Mouse (Mus musculus) midbrain, embryonic 10.5 days (tissue): Measurements from ENCODE around the gene Hectd4. TPM values are rescaled to one million over a fixed set of nuclear protein-coding genes. Genes with fewer than 3 reads are reported as not detected.

ENCODE experiments used
- DNase-seq: peaks from one replicate; pipeline ENCODE4 v3.0.0-alpha.2; 2017; ENCODE audit warnings: low spot score
- H3K27ac ChIP-seq: fragments of 300-500 bp; sonication (generic); replicated peaks from 2 replicates; pipeline ENCODE4 v1.5.1; 2016; ENCODE audit warnings: mild to moderate bottlenecking
- H3K27me3 ChIP-seq: fragments of 300-500 bp; sonication (generic); 2 replicates; pipeline ENCODE4 v1.6.1; 2016; ENCODE audit warnings: low read depth, mild to moderate bottlenecking; ENCODE audit not compliant: poor library complexity, severe bottlenecking
- H3K36me3 ChIP-seq: fragments of 300-500 bp; sonication (generic); 2 replicates; pipeline ENCODE4 v1.6.1; 2016; ENCODE audit warnings: mild to moderate bottlenecking, moderate library complexity
- H3K4me1 ChIP-seq: fragments of 300-500 bp; sonication (generic); 2 replicates; pipeline ENCODE4 v1.6.1; 2016
- H3K4me3 ChIP-seq: fragments of 300-500 bp; sonication (generic); 2 replicates; pipeline ENCODE4 v1.5.1; 2016; ENCODE audit warnings: mild to moderate bottlenecking, moderate library complexity
- H3K9me3 ChIP-seq: fragments of 300-500 bp; sonication (generic); replicated peaks from 2 replicates; pipeline ENCODE4 v1.6.1; 2016; ENCODE audit warnings: mild to moderate bottlenecking
- WGBS: fragments of 180-500 bp; shearing (Covaris S2); methylation state at CpG from one replicate; pipeline ENCODE4 v1.1.7; 2016; 5-methylcytosine and 5-hydroxymethylcytosine counted together
- polyA plus RNA-seq: library from polyadenylated mRNA; unstranded; fragments of >200 nt; fragmentation: Nextera tagmentation; extraction: Ambion mirVana; gene quantifications from 2 replicates; pipeline ENCODE4 v1.2.1, GENCODE M21; 2016

Hectd4 gene
- polyA plus RNA-seq, 1 experiment from 2014 or later: 3.9 TPM

- H3K4me1 ChIP-seq: no peaks in the 10 kb centered on the region
- WGBS: 99% methylated on average over 4 of the region's 4 CpGs
- H3K4me3 ChIP-seq: no peak overlapping the region
- no peak overlapping the region for H3K27ac ChIP-seq
- H3K27me3 ChIP-seq: no peaks in the 10 kb centered on the region
- no peaks in the 10 kb centered on the region for H3K9me3 ChIP-seq
- H3K36me3 ChIP-seq: peaks cover 74% of the 10 kb centered on the region
- no peak for DNase-seq
Observed at GRCm38 (mm10) chr5:121280456-121280855, 60.4 kb downstream of the Hectd4 start.

GRCm38 (mm10) chr5:121283051-121283450, 63.0 kb downstream of the Hectd4 start:
- H3K4me3 ChIP-seq: no peak overlapping the region
- H3K27ac ChIP-seq: no peak overlapping the region
- WGBS: 92% methylated on average over 9 of the region's 9 CpGs
- no peaks in the 10 kb centered on the region for H3K4me1 ChIP-seq
- H3K27me3 ChIP-seq: no peaks in the 10 kb centered on the region
- DNase-seq: no peak
- H3K9me3 ChIP-seq: no peaks in the 10 kb centered on the region
- H3K36me3 ChIP-seq: peaks cover 87% of the 10 kb centered on the region

DNA sequence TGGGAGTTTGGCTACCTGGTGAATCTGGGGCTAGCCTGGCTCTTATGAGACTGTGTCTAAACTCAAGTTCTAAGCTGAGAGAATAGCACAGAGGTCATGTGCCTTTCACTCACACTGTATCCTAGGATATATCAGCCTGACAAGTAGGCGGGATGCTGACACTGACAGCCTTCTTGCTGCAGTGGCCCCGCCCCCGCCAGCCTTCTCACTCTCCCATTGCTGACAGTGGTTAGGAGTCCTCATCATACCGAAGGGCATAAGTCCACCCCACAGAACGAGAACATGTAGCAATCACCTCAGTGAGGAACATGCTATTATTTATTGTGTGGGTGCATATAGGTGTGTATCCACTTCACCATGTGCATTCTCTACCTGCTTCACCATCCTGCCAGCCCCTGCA, 64.8 kb downstream of the Hectd4 start:
- Histone ChIP-seq H3K9me3 (no peaks in the 10 kb centered on the region), H3K36me3 (peaks cover 85% of the 10 kb centered on the region), H3K4me1 (no peaks in the 10 kb centered on the region), H3K27me3 (no peaks in the 10 kb centered on the region), H3K4me3 (no peak overlapping the region), H3K27ac (no peak overlapping the region)
- no peak for DNase-seq
- 87% methylated on average over 5 of the region's 5 CpGs for WGBS

DNA sequence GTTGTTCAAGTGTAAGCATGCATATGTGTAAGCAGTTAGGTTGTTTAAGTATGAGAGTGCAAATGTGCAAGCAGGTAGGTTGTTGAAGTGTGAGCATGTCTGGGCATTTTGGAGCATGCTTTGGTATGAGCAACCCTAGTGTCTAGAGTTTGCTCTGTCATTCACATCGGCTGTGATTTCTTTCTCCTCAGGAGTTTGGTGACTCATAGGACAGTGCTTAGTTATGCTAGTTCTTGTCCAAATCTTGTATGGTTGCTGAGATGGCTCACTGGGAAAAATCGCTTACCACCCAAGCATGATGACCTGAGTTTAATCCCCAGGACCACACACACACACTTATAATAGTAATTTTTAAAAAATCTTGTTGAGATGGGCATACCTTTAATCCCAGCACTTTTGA, 67.2 kb downstream of the Hectd4 start:
- WGBS: 94% methylated on average over 2 of the region's 2 CpGs
- H3K27ac ChIP-seq: no peak overlapping the region
- H3K4me3 ChIP-seq: no peak overlapping the region
- no peak for DNase-seq
- H3K4me1 ChIP-seq: no peaks in the 10 kb centered on the region
- H3K9me3 ChIP-seq: no peaks in the 10 kb centered on the region
- peaks cover 85% of the 10 kb centered on the region for H3K36me3 ChIP-seq
- H3K27me3 ChIP-seq: no peaks in the 10 kb centered on the region

- 91% methylated on average over 3 of the region's 3 CpGs for WGBS
- H3K27me3 ChIP-seq: no peaks in the 10 kb centered on the region
- H3K27ac ChIP-seq: no peak overlapping the region
- no peak overlapping the region for H3K4me3 ChIP-seq
- H3K36me3 ChIP-seq: peaks cover 90% of the 10 kb centered on the region
- no peak for DNase-seq
- no peaks in the 10 kb centered on the region for H3K4me1 ChIP-seq
- H3K9me3 ChIP-seq: no peaks in the 10 kb centered on the region
Observed at GRCm38 (mm10) chr5:121290289-121290688, 70.3 kb downstream of the Hectd4 start.

DNA sequence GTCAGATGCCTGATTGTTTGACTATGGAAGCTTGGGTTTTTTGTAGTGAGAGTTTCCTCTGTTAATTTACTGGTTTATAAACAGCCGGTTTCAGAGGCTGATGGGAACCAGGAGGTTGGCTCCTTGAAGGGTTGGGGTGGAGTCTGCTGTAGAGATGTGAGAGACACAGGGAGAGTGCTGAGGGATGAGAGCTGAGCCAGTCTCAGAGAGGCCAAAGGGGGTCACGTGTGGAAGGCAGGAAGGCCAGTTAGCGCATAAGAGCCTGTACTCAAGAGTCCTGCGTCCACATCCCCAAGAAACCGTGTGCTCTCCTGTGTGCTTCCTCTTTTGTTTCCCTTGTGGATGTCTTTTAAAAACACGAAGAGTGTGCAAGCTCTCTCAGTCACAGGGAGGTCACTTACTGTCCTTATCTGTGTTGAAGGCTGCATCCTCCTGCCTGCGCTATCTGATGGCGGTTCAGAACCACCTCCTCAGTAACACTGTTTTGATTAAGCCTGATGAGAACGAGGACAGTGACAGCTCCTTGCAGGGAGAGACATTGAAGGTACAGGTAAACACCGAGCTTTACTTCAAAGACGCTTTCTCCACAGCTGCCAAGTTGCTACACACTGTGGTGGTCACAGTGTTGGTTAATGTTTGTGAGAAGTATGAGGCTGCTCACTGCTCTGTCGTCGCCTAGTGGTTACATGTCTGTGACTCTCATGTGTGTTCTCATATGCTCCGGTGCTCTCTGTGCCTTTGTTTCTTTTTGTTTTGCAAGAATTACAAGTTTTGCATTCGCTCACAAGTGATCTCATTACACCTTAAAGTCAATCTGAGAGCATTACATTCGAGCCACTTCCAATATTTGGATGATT, 72.5 kb downstream of the Hectd4 start:
- Histone ChIP-seq H3K27me3 (no peaks in the 10 kb centered on the region), H3K4me3 (no peak overlapping the region), H3K27ac (no peak overlapping the region), H3K4me1 (no peaks in the 10 kb centered on the region), H3K9me3 (no peaks in the 10 kb centered on the region), H3K36me3 (peaks cover 94% of the 10 kb centered on the region)
- DNase-seq: no peak
- WGBS: 88% methylated on average over 16 of the region's 16 CpGs

DNA sequence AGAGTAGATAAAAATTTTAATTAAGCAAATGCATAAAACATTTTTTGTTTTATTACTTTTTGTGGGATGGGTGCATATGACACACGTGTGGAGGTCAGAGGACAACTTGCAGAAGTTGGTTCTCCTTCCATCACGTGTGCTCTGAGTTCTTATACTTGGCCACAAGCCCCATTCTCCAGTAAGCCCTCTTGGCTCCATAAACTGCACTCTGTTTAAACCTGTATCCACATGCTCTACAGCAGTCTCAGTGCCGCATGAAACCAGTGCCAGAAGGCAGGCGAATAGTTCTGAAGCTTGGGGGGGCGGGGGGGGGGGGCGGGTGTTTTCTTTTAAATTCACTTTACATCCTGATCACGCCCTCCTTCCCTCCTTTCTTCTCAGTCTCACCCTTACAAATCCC, 85.0 kb downstream of the Hectd4 start:
- Histone ChIP-seq H3K27ac (no peak overlapping the region), H3K27me3 (no peaks in the 10 kb centered on the region), H3K4me3 (no peak overlapping the region), H3K4me1 (no peaks in the 10 kb centered on the region), H3K9me3 (no peaks in the 10 kb centered on the region), H3K36me3 (peaks cover 97% of the 10 kb centered on the region)
- WGBS: 91% methylated on average over 7 of the region's 7 CpGs
- no peak for DNase-seq

DNA sequence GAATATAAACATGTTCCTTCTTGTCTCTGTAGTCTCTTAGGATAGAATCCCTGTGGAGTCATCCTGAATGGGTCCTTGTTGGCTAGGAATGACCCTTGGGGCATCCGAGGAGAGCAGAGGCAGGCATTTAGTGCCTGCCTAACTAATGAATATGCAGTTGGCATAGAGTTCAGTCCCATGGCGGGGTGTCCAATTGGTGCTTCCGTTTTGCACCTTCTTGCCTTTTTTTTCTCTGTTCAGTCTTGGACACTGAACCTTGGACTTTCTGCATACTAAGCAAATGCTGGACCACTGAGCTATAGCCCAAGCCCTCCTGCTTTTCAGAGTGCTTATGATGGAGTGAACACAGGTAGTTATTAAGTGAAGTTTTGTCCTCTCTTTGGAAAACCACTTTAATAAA, 87.6 kb downstream of the Hectd4 start:
- no peak for DNase-seq
- Histone ChIP-seq H3K27ac (no peak overlapping the region), H3K4me3 (no peak overlapping the region), H3K27me3 (no peaks in the 10 kb centered on the region), H3K36me3 (peaks cover 97% of the 10 kb centered on the region), H3K9me3 (no peaks in the 10 kb centered on the region), H3K4me1 (no peaks in the 10 kb centered on the region)
- 86% methylated on average over 3 of the region's 3 CpGs for WGBS

- WGBS: 96% methylated on average over 8 of the region's 8 CpGs
- no peak overlapping the region for H3K27ac ChIP-seq
- H3K36me3 ChIP-seq: peaks cover 100% of the 10 kb centered on the region
- H3K4me1 ChIP-seq: no peaks in the 10 kb centered on the region
- no peak for DNase-seq
- H3K9me3 ChIP-seq: no peaks in the 10 kb centered on the region
- no peak overlapping the region for H3K4me3 ChIP-seq
- no peaks in the 10 kb centered on the region for H3K27me3 ChIP-seq
Observed at GRCm38 (mm10) chr5:121311576-121311975, 91.6 kb downstream of the Hectd4 start.

DNA sequence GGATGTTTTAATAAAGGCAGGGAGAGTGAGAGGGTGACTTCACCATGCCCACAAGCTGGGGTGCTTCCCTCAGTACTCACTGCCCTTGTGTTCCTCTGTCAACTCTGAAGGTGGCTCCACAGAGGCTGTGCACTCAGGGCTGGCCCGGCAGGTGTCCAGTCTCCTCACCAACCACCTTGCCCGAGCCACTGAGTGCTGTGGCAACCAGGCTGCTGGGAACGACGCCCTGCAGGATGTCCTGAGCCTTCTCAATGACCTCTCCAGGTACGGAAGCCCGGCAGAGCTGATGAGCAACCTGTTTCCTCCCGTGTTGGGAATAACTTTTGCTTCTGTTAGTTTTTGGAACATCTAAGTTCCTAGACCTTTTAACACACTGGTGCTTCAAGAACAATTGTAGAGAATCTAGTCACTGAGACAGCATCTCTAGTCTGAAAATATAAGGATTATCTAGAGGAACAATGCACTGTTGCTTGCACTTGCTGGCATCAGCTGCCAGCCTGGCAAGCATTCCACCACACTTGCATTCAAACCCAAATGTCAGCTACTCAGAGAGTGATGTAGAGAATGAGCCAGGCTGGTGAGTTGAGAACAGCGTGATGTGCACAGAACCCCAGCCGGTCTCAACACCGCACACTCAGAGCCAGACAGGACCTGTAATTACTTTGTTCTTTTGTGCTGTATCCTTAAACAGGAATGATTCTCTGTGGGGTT, 93.9 kb downstream of the Hectd4 start:
- 90% methylated on average over 10 of the region's 10 CpGs for whole genome bisulfite sequencing
- H3K4me1 ChIP-seq: no peaks in the 10 kb centered on the region
- H3K9me3 ChIP-seq: no peaks in the 10 kb centered on the region
- no peak for DNase-seq
- no peak overlapping the region for H3K4me3 ChIP-seq
- H3K27ac ChIP-seq: no peak overlapping the region
- H3K27me3 ChIP-seq: no peaks in the 10 kb centered on the region
- H3K36me3 ChIP-seq: peaks cover 100% of the 10 kb centered on the region

- 92% methylated on average over 14 of the region's 14 CpGs for WGBS
- H3K27me3 ChIP-seq: no peaks in the 10 kb centered on the region
- H3K4me1 ChIP-seq: 0 out of 2 replicates have a peak, but pooled peaks cover 2% of the 10 kb centered on the region
- H3K27ac ChIP-seq: no peak overlapping the region
- no peaks in the 10 kb centered on the region for H3K9me3 ChIP-seq
- H3K36me3 ChIP-seq: peaks cover 89% of the 10 kb centered on the region
- H3K4me3 ChIP-seq: no peak overlapping the region
- no peak for DNase-seq
Observed at GRCm38 (mm10) chr5:121326079-121326805, 106.2 kb downstream of the Hectd4 start.

- WGBS: 91% methylated on average over 11 of the region's 11 CpGs
- H3K27me3 ChIP-seq: no peaks in the 10 kb centered on the region
- H3K27ac ChIP-seq: peak overlapping the region; percentile 55
Observed at GRCm38 (mm10) chr5:121329333-121330058, 109.5 kb downstream of the Hectd4 start.

More at GRCm38 (mm10) chr5:121329333-121330058, 109.5 kb downstream of the Hectd4 start:
- no peak for DNase-seq
- no peaks in the 10 kb centered on the region for H3K9me3 ChIP-seq
- peak overlapping the region; percentile 28 for H3K4me3 ChIP-seq
- peaks cover 89% of the 10 kb centered on the region for H3K36me3 ChIP-seq
- 0 out of 2 replicates have a peak, but pooled peaks cover 2% of the 10 kb centered on the region for H3K4me1 ChIP-seq
